Mouse (Mus musculus) C2C12 (cell line): Measurements from ENCODE around the gene Odf3. TPM values are rescaled to one million over a fixed set of nuclear protein-coding genes. Genes with fewer than 3 reads are reported as not detected.
A peak's percentile ranks its signal among the peaks of the same experiment; 100 is the strongest.

Experiments
- H3K27me3 ChIP-seq: one replicate; pipeline ENCODE4 v1.6.1; 2011; ENCODE audit not compliant: control insufficient read depth, insufficient read depth, insufficient read length
- H3K36me3 ChIP-seq: one replicate; pipeline ENCODE4 v1.6.1; 2011; ENCODE audit not compliant: control insufficient read depth, insufficient read depth
- H3K4me3 ChIP-seq: one replicate; pipeline ENCODE4 v1.5.1; 2011; ENCODE audit warnings: mild to moderate bottlenecking, control low read depth; ENCODE audit not compliant: poor library complexity, insufficient read depth, severe bottlenecking
- H3K79me2 ChIP-seq: one replicate; pipeline ENCODE4 v1.6.1; 2011; ENCODE audit not compliant: control insufficient read depth, insufficient read depth
- H3K79me3 ChIP-seq: one replicate; pipeline ENCODE4 v1.6.1; 2011; ENCODE audit warnings: low read depth, control low read depth
- H3ac ChIP-seq: one replicate; pipeline ENCODE3; 2011; ENCODE audit warnings: low read depth; ENCODE audit not compliant: control insufficient read depth, insufficient read length
- CEBPB ChIP-seq: IDR thresholded peaks from one replicate; pipeline ENCODE4 v1.6.1; 2011; ENCODE audit warnings: low read depth, mild to moderate bottlenecking, control low read depth, moderate library complexity
- CTCF ChIP-seq: IDR thresholded peaks from one replicate; pipeline ENCODE4 v1.5.1; 2011; ENCODE audit not compliant: control insufficient read depth, insufficient read depth, insufficient read length
- FOSL1 ChIP-seq: IDR thresholded peaks from one replicate; pipeline ENCODE4 v1.8.0; 2011; ENCODE audit warnings: mild to moderate bottlenecking, low read length; ENCODE audit not compliant: poor library complexity, insufficient read depth, severe bottlenecking
- MAX ChIP-seq: IDR thresholded peaks from one replicate; pipeline ENCODE4 v1.6.1; 2011; ENCODE audit warnings: mild to moderate bottlenecking, control low read depth
- MYOD1 ChIP-seq: IDR thresholded peaks from one replicate; pipeline ENCODE4 v1.6.1; 2011; ENCODE audit warnings: low read depth; ENCODE audit not compliant: control insufficient read depth, insufficient read length
- MYOG ChIP-seq: IDR thresholded peaks from one replicate; pipeline ENCODE4 v1.6.1; 2011; ENCODE audit not compliant: control insufficient read depth, insufficient read length; ENCODE audit errors: extremely low read depth
- USF1 ChIP-seq: IDR thresholded peaks from one replicate; pipeline ENCODE4 v1.6.1; 2011; ENCODE audit warnings: low read depth, mild to moderate bottlenecking, control low read depth, moderate library complexity
- polyA plus RNA-seq: library from polyadenylated mRNA; unstranded; fragments of >200 nt; fragmentation: generic; extraction: Trizol; gene quantifications from one replicate; pipeline ENCODE4 v1.2.1, GENCODE M21; 2012; ENCODE audit warnings: missing spikeins

Gene Odf3
- polyA plus RNA-seq, 1 experiment = 0.02 TPM

DNA sequence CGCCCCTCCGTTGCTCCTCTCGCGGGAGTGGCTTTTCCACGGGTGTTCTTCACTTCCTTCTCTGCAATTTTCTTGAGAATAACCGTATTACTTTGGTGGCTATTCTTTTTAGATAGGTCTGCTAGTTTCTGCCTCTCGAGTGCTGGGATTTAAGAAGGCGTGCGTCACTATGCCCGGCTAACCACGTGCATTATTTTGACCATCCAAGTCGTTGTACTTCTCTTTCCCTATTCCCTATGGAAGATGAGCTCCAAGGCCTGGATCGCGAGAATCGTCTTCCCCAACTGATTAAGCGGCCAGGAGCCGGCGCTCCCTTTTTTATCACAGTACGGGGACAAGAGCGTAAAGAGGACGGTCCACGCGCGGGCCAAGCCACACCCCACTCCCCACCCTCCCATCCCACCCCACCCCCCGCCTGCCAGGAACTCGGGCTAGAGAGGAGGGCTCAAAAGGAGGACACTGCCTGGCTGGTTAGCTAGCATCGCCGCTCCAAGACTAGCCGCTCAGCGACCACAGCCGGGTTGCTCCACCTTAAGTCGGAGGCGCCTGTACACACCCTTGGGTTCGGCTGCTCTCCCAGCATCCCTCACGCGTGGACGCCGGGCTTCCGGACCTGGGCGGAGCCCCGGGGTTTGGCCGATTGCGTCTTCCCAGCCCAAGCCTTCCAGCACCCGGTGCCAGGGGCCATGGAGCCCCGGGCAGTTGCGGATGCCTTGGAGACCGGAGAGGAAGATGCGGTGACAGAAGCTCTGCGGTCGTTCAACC, 9.4 kb downstream of the Odf3 start, which contains the start of gene Ric8a:
Ric8a (plus strand) TSS at position 173 of the 765 bp plus-strand sequence.
- H3K36me3 ChIP-seq = peaks cover 42% of the 10 kb centered on the region
- peaks cover 39% of the 10 kb centered on the region for H3K79me3 ChIP-seq
- H3K27me3 ChIP-seq = no peaks in the 10 kb centered on the region
- peaks cover 65% of the 10 kb centered on the region for H3K79me2 ChIP-seq
- TF ChIP-seq FOSL1 = no peak
- TF ChIP-seq USF1 = no peak
- TF ChIP-seq MAX = no peak
- TF ChIP-seq CTCF = no peak
- TF ChIP-seq CEBPB = no peak
- TF ChIP-seq MYOG = no peak
- TF ChIP-seq MYOD1 = no peak
- peak within 1 kb of the TSS; percentile 71 for H3K4me3 ChIP-seq
- H3ac ChIP-seq = peak within 1 kb of the TSS; percentile 98

- Histone ChIP-seq H3K27me3 (no peaks in the 10 kb centered on the region), H3ac (peak within 1 kb of the TSS; percentile 98), H3K4me3 (peak within 1 kb of the TSS; percentile 71), H3K36me3 (peaks cover 47% of the 10 kb centered on the region), H3K79me3 (peaks cover 39% of the 10 kb centered on the region), H3K79me2 (peaks cover 65% of the 10 kb centered on the region)
- TF ChIP-seq USF1 (no peak), CEBPB (no peak), MAX (no peak)
Observed at GRCm38 (mm10) chr7:140857550-140858505, 10.2 kb downstream of the Odf3 start, which contains the start of gene Bet1l. Gene Bet1l (minus strand): TSS chr7:140857577.

GRCm38 (mm10) chr7:140858746-140859145, 11.1 kb downstream of the Odf3 start:
- no peak overlapping the region for H3K4me3 ChIP-seq
- H3K36me3 ChIP-seq = peaks cover 47% of the 10 kb centered on the region
- H3ac ChIP-seq = no peak overlapping the region

DNA sequence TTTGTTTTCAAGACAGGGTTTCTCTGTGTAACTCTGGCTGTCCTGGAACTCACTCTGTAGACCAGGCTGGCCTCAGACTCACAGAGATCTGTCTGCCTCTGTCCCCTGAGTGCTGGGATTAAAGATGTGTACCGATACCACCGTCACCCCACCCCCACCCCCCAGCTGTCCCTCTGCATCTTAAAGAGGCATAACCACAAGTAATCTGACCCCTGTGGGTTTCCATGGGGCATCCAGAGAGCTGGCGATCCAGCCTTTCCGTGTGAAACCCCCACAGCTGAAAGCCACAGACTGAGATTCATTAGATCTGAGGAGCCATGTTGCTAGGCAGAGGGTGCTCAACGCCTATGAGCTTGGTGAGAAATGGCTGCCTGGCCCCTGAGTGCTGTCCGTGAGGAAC, 12.4 kb downstream of the Odf3 start:
- TF ChIP-seq USF1 (no peak), MYOD1 (peak; percentile 90)
- peaks cover 43% of the 10 kb centered on the region for H3K36me3 ChIP-seq
- no peaks in the 10 kb centered on the region for H3K27me3 ChIP-seq
- no peak overlapping the region for H3ac ChIP-seq
- H3K79me3 ChIP-seq = peaks cover 30% of the 10 kb centered on the region
- H3K79me2 ChIP-seq = peaks cover 50% of the 10 kb centered on the region
- H3K4me3 ChIP-seq = no peak overlapping the region

More at GRCm38 (mm10) chr7:140858746-140859145, 11.1 kb downstream of the Odf3 start:
- TF ChIP-seq MYOD1 (no peak), MYOG (no peak), CEBPB (no peak), CTCF (no peak), FOSL1 (no peak), USF1 (no peak), MAX (no peak)
- Histone ChIP-seq H3K27me3 (no peaks in the 10 kb centered on the region), H3K79me2 (peaks cover 63% of the 10 kb centered on the region), H3K79me3 (peaks cover 38% of the 10 kb centered on the region)

- Histone ChIP-seq H3K27me3 (no peaks in the 10 kb centered on the region), H3K79me3 (peaks cover 22% of the 10 kb centered on the region), H3K4me3 (no peak overlapping the region), H3K79me2 (peaks cover 43% of the 10 kb centered on the region), H3K36me3 (peaks cover 43% of the 10 kb centered on the region), H3ac (no peak overlapping the region)
- TF ChIP-seq CEBPB = no peak
- no peak for TF ChIP-seq USF1
- TF ChIP-seq MYOD1 = no peak
- no peak for TF ChIP-seq FOSL1
- TF ChIP-seq MAX = no peak
- no peak for TF ChIP-seq MYOG
- no peak for TF ChIP-seq CTCF
Observed at GRCm38 (mm10) chr7:140860728-140861127, 13.1 kb downstream of the Odf3 start.

DNA sequence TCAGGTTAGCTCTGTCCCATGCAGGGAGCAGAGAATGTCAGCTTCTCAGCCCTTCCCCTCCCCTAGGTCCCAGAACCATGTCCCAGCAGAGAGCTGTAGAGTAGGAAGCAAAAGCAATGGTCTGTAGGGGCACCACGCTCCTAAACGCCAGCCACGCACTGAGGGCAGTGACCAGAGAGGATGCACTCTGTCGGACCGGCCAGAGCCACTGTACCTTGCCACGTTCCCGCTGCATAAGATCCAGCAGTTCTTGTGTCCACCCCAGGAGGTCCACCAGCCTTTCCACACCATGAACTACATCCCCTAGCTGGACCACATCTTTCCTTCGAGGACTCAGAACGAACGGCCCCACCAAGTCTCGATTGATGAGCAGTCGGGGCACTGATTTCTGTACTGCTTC, 17.2 kb downstream of the Odf3 start:
- Histone ChIP-seq H3K4me3 (no peak overlapping the region), H3K27me3 (no peaks in the 10 kb centered on the region), H3K36me3 (peaks cover 39% of the 10 kb centered on the region), H3ac (no peak overlapping the region), H3K79me2 (peaks cover 15% of the 10 kb centered on the region), H3K79me3 (peaks cover 3% of the 10 kb centered on the region)
- TF ChIP-seq FOSL1 (no peak), CEBPB (no peak), MYOD1 (no peak), MAX (no peak), CTCF (no peak), USF1 (no peak), MYOG (no peak)
